Mouse (Mus musculus) layer of hippocampus, adult 9-10 months (tissue): ENCODE measurements around the gene Brinp2.
A peak's percentile ranks its signal among the peaks of the same experiment; 100 is the strongest.

ENCODE experiments used
- DNase-seq: peaks from one replicate; pipeline ENCODE4 v3.0.0; 2022; ENCODE audit warnings: low spot score

The Brinp2 gene

DNA sequence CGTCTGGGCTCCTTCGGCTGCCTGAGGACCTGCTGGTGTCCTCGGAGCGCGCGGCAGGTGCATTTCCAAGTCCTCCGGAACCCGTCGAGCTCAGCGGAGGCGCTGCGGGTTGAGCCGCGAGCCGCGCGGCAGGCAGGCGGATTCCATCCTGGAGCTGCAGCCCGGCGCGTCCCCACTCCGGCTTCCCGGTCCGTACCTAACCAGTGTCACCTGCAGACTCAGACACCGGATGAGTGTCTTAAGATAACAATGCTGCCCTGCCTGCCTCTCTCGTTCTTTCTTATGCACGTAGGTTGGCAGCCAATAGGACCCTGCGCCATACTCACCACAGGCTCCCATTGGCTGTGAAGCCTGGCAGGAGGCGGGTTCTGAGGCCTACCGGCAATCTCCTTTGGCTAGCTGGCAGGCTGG, at the start of gene Brinp2:
Gene Brinp2, minus strand, starts transcription at position 276 of the 411 bp plus-strand sequence.
- DNase-seq: peak; percentile 89

GRCm38 (mm10) chr1:158400898-158401297, 44.8 kb upstream of the Brinp2 start:
- no peak for DNase-seq

DNA sequence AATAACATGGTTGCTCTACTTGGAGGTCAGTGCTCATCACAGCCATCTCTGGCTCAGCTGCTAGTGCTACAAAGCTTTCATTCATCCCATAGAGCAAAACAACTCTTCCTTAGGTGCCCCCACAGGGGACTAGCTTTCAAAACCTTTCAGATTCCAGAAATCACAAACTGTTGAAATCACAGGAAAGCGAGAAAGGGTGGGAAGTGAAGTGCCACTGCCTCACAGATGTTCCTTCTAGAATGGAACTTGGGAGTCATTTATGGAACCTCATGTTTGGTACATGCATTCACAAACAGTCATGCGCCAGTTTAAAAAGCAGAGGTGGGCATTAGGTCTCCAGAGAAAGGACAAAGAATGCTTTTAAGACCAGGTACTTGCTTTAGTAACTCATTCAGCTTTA, 40.9 kb upstream of the Brinp2 start:
- DNase-seq: no peak

- DNase-seq: no peak
These were observed 34.6 kb upstream of the Brinp2 start for GRCm38 (mm10) chr1:158390693-158391092.

GRCm38 (mm10) chr1:158388995-158389394, 32.9 kb upstream of the Brinp2 start:
- DNase-seq: no peak

DNA sequence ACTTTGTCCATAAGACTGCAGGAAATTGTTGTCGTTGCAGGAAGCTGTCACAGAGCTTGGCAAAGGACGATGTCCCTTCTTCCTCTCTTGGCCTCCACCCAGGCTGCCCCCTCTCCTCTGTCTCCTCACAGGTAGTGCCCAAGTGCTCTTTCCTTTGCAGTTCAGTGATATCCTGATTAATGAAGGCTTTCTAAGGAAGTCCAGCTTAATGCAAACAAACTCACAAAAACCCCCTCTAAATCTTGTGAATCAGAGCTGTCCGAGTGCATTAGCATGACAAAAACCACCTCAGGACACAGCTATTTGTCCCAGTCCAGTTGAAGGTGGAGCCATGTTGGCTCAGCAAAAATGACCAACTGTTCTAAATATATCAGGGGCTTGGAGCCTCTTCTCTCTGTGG, 30.7 kb upstream of the Brinp2 start:
- DNase-seq: no peak

DNA sequence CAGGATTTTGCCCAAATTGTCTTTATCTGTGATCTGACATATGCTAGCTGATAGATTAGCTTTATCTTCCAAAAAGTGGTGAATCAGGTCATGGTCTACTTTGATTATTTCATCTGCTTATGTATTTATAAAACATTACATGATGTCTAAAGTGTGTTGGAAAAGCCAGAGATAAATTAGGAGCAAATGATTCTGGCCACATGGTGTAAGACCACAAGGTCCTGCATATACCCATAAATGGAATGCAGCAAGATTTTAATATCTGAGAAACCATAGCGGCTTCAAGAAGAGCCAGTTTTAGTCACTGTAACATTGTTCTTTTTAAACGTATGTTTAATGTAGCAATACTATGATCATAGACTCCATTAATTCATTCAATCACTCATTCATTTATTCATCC, 29.2 kb upstream of the Brinp2 start:
- no peak for DNase-seq

DNA sequence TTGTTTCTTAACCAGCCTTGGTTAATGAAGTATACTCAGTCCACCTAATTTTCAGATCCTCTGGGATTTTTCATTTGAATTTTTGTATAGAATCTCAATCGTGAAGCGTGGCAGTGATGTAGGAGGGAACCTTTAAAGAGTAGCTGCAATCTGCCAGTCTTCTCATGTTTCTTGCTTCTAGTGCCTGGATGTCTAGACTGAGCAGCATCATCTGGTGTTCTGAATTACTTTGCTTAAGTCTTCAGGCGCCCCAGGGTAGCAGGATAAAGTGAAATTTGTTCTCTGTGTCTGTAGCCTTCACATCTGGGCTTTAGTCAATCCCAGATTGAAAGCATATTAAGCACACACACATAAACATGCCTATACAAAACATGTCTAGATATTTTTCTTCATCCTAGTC, 27.1 kb upstream of the Brinp2 start:
- DNase-seq: no peak

DNA sequence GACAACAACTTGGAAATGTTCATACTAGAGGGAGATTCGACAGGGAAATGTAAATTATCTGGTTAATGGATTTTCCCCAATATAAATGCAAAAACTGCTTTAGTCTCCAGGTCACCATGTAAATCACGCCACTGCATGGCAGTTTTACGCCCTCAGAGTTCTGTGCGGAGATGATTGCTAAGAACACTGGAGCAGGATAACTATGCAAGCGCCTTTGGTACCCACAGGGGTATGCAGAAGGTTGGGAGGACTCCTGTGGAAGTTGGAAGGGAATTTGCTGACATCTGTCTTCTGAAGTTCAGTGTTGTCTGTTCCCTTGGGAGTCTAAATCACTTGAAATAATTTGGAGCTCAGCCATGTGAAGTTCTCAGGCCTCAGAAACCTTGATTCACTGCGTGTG, 26.2 kb upstream of the Brinp2 start:
- DNase-seq: no peak

- DNase-seq: no peak
These were observed 8.3 kb upstream of the Brinp2 start for GRCm38 (mm10) chr1:158364461-158364860.

DNA sequence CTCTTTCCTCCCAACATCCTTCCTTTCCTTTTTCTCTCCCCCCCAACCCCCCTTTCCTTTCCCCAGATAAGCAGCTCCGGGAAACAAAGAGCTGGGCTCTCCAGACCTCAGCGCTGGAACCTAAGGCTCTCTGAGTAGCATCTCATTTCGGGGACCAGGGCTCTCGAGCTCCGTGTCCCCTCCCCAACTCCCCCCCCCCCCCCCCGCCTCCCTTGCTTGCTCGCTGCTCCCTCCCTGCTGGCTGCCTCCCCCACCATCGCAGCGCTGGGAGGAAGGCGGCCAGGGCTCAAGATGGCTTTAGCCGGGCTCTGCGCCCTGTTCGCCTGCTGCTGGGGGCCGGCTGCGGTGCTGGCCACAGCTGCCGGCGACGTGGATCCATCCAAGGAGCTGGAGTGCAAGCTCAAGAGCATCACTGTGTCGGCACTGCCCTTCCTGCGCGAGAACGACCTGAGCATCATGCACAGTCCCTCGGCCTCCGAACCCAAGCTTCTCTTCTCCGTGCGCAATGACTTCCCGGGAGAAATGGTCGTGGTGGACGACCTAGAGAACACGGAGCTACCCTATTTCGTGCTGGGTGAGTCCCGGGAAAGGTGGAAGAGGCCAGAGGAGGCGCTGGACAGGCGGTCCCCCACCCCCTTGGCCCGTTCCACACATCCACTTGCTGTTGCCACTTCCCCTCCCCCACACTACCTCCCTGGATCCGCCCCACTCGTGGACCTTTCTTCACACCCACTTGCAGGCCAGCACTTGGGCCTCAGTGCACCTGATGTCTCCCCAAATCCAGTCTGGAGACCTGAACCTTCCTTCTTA, 6.4 kb upstream of the Brinp2 start:
- DNase-seq: no peak

- DNase-seq: no peak
These were observed 5.8 kb upstream of the Brinp2 start, which contains the start of gene Astn1 for GRCm38 (mm10) chr1:158361964-158362291. Astn1 (plus strand) TSS chr1:158362273.

GRCm38 (mm10) chr1:158355177-158356050, 712 bp downstream of the Brinp2 start:
- DNase-seq: no peak

- no peak for DNase-seq
These were observed 2.3 kb downstream of the Brinp2 start for GRCm38 (mm10) chr1:158353656-158354371.

DNA sequence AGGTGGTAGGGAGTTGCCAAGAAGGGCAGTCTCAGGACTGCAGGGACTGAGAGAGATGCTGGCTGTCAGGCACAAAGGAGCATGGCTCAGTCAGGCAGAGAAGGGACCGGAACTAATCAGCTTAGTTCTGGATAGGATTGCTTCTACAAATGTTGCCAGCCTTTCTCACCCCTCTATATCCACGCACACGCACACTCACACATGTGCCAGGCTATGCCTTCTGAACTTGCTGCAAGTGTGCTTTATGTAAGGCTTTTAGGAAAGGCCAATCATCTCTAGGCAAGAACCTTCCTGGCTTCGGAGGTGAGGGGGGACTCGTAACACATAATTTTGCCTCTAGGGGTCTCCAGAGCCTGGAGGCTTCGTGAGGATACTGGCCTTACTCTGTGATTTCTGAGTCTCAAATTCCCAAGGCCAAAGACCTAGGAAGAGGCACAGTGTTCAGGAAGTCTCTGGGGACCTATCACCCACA, 12.8 kb downstream of the Brinp2 start:
- no peak for DNase-seq

DNA sequence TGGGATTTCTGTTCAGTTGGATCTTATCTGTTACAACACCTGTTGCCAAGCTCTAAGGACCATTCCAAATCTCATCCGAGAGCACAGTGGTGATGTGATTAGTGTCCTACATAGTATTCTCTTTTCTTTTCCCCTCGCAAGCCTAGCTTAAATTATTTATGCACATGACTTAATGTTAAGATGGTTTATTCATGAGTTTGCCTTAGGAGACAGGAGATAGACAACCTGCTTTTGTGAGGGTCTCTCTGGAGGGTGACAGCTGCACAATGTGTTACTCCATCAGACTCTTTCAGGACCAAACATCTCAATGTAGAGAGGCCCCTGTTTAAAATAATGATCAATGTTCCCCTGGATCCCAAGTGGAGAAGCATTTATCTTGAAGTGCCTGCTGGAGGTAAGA, 27.3 kb downstream of the Brinp2 start:
- no peak for DNase-seq

GRCm38 (mm10) chr1:158328126-158328525, 28.0 kb downstream of the Brinp2 start:
- DNase-seq: peak; percentile 29

DNA sequence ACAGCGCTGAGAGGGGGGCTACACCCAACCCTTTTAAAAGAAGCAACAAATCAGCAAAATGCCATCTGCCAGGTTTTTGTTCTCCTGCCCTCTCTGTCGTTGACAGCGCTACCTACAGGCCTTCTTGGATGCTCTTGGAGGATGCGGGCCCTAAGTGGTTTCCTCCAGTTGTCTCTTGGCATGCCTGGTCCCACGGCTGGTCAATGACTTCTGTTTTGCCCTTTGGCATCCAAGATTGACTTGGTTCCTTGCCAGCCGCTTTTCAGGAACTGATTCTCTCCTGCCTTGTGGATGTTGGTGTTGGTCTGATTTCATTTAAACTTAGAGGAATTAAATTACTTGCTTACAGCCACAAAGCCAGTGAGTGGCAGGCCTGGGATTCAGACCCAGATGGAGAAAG, 32.8 kb downstream of the Brinp2 start:
- no peak for DNase-seq

DNA sequence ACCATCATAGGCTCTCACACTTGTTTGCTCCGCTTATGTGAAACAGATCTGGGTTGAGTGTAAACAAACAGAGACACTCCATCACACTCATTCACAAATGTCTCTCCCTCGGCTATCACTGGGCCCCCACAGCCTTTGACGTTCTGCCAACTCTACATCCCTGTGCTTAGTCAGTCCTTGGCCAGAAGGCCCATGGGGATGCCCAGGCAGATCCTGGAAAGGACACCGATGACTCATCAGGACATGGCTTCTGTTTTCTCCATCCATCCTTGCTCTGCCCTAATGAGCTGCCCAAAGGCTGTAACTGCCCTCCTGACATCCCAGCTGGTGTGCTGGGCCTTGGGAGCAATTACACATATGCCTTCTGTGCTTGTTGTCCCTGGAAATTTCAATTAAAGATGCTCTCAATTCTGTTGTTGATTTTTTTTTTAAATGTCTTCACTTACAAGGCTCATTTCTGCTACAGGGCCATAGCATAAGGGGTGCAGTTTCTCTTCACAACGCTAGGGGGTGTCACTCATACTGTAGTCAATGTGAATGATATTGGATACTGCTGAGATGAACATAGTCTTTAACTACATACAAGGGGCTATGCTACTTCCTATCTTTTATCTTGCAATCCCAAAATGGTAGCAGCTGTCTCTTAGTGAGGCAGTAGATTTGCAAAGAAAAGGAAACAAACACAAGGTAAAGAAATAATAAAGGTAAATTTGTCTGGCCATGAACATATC, 45.5 kb downstream of the Brinp2 start:
- no peak for DNase-seq

GRCm38 (mm10) chr1:158297042-158297441, 59.1 kb downstream of the Brinp2 start:
- no peak for DNase-seq

- no peak for DNase-seq
These were observed 59.7 kb downstream of the Brinp2 start for GRCm38 (mm10) chr1:158296287-158296931.
